Mouse (Mus musculus) myocyte (in vitro differentiated cells): Measurements from ENCODE around the gene Ldah. TPM values are rescaled to one million over a fixed set of nuclear protein-coding genes. Genes with fewer than 3 reads are reported as not detected.

Experiments used
- H3K27me3 ChIP-seq: one replicate; pipeline ENCODE4 v1.6.1; 2011; ENCODE audit not compliant: control insufficient read depth, insufficient read depth, insufficient read length
- H3K36me3 ChIP-seq: one replicate; pipeline ENCODE4 v1.6.1; 2011; ENCODE audit not compliant: control insufficient read depth, insufficient read depth
- H3K4me2 ChIP-seq: one replicate; pipeline ENCODE4 v1.6.1; 2011; ENCODE audit warnings: low read depth, control low read depth
- H3K4me3 ChIP-seq: one replicate; pipeline ENCODE4 v1.5.1; 2011; ENCODE audit warnings: mild to moderate bottlenecking, control low read depth, moderate library complexity
- H3K79me2 ChIP-seq: one replicate; pipeline ENCODE4 v1.6.1; 2011; ENCODE audit not compliant: control insufficient read depth, insufficient read depth
- H3ac ChIP-seq: one replicate; pipeline ENCODE4 v1.6.1; 2011; ENCODE audit not compliant: control insufficient read depth, insufficient read length
- CEBPB ChIP-seq: IDR thresholded peaks from 2 replicates; pipeline ENCODE4 v1.6.1; 2011; ENCODE audit warnings: mild to moderate bottlenecking, moderate library complexity; ENCODE audit not compliant: poor library complexity, insufficient read depth, severe bottlenecking
- E2F4 ChIP-seq: IDR thresholded peaks from one replicate; pipeline ENCODE4 v1.6.1; 2011; ENCODE audit warnings: mild to moderate bottlenecking, control low read depth, moderate library complexity; ENCODE audit not compliant: insufficient read depth
- MAX ChIP-seq: IDR thresholded peaks from one replicate; pipeline ENCODE4 v1.6.1; 2011; ENCODE audit warnings: low read depth, mild to moderate bottlenecking, control low read depth
- MYOD1 ChIP-seq, 3 experiments: IDR thresholded peaks; one replicate each; pipeline ENCODE4 v1.6.1; 2011; ENCODE audit warnings: control low read depth in 2 of 3, low read depth in 2 of 3, mild to moderate bottlenecking in 2 of 3, moderate library complexity in 1 of 3; ENCODE audit not compliant: insufficient read length in 2 of 3, control insufficient read depth in 1 of 3
- MYOG ChIP-seq, 3 experiments: IDR thresholded peaks; one replicate each; pipeline ENCODE4 v1.6.1; 2011; ENCODE audit warnings: control low read depth in 2 of 3, low read depth in 2 of 3, mild to moderate bottlenecking in 2 of 3; ENCODE audit not compliant: insufficient read length in 2 of 3, control insufficient read depth in 1 of 3, insufficient read depth in 1 of 3
- POLR2A ChIP-seq: IDR thresholded peaks from one replicate; pipeline ENCODE4 v1.6.1; 2011; ENCODE audit warnings: low read depth, mild to moderate bottlenecking, control low read depth, moderate library complexity; ENCODE audit not compliant: insufficient read length
- POLR2AphosphoS2 ChIP-seq: IDR thresholded peaks from one replicate; pipeline ENCODE4 v1.6.1; 2011; ENCODE audit warnings: low read depth, control low read depth; ENCODE audit not compliant: insufficient read length
- REST ChIP-seq: IDR thresholded peaks from one replicate; pipeline ENCODE4 v1.6.1; 2011; ENCODE audit warnings: mild to moderate bottlenecking, control low read depth, moderate library complexity; ENCODE audit not compliant: insufficient read depth, insufficient read length
- SRF ChIP-seq: IDR thresholded peaks from one replicate; pipeline ENCODE4 v1.6.1; 2011; ENCODE audit warnings: low read depth; ENCODE audit not compliant: control insufficient read depth, insufficient read length
- TCF12 ChIP-seq: IDR thresholded peaks from one replicate; pipeline ENCODE4 v1.6.1; 2011; ENCODE audit warnings: mild to moderate bottlenecking, control low read depth; ENCODE audit not compliant: poor library complexity, insufficient read depth, severe bottlenecking
- TCF3 ChIP-seq: IDR thresholded peaks from one replicate; pipeline ENCODE4 v1.6.1; 2011; ENCODE audit warnings: low read depth, control low read depth; ENCODE audit not compliant: insufficient read length
- USF1 ChIP-seq: IDR thresholded peaks from one replicate; pipeline ENCODE4 v1.6.1; 2011; ENCODE audit warnings: low read depth, mild to moderate bottlenecking, control low read depth, moderate library complexity
- polyA plus RNA-seq: library from polyadenylated mRNA; unstranded; fragments of >200 nt; fragmentation: generic; extraction: Trizol; gene quantifications from one replicate; pipeline ENCODE4 v1.2.1, GENCODE M21; 2012; ENCODE audit warnings: missing spikeins

Ldah gene
- polyA plus RNA-seq, 1 experiment: 35.0 TPM

DNA sequence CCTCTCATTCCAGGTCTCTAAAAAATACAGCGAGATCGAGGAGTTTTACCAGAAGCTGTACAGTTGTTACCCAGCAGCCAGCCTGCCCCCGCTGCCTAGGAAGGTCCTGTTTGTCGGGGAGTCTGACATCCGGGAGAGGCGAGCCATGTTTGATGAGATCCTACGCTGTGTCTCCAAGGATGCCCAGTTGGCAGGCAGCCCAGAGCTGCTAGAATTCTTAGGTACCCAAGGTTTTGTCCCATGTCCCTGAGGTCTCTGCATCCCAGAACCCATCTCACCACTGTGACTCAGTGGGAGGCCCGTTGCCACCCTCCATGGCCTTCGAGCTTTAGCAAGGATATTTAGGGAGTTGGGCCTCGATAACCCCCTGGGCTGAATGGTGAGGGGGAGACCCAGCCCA lies 113.6 kb downstream of the Ldah start:
- no peak overlapping the region for H3K4me2 ChIP-seq
- H3ac ChIP-seq: no peak overlapping the region
- H3K36me3 ChIP-seq: peaks cover 29% of the 10 kb centered on the region
- H3K79me2 ChIP-seq: no peaks in the 10 kb centered on the region
- H3K4me3 ChIP-seq: no peak overlapping the region
- H3K27me3 ChIP-seq: no peaks in the 10 kb centered on the region
- TF ChIP-seq SRF (no peak), MYOD1 (IDR thresholded peaks at IDR 0.05; ENCODE audit: control insufficient read depth in 1 of 3, insufficient read length in 2 of 3, low read depth in 2 of 3) (no peak), MAX (no peak), POLR2AphosphoS2 (no peak), POLR2A (no peak), USF1 (no peak)

GRCm38 (mm10) chr12:8324086-8324485 lies 116.2 kb downstream of the Ldah start:
- H3K27me3 ChIP-seq: no peaks in the 10 kb centered on the region
- peaks cover 13% of the 10 kb centered on the region for H3K36me3 ChIP-seq
- no peaks in the 10 kb centered on the region for H3K79me2 ChIP-seq
- H3K4me2 ChIP-seq: no peak overlapping the region
- no peak for TF ChIP-seq TCF3
- TF ChIP-seq TCF12: no peak
- TF ChIP-seq POLR2AphosphoS2: no peak
- TF ChIP-seq MYOD1 (IDR thresholded peaks at IDR 0.05; ENCODE audit: control insufficient read depth in 1 of 3, insufficient read length in 2 of 3, low read depth in 2 of 3): no peak
- no peak for TF ChIP-seq MAX
- TF ChIP-seq SRF: no peak
- no peak for TF ChIP-seq MYOG (IDR thresholded peaks at IDR 0.05; ENCODE audit: control insufficient read depth in 1 of 3, insufficient read depth in 1 of 3, insufficient read length in 2 of 3, low read depth in 2 of 3)
- no peak for TF ChIP-seq USF1
- TF ChIP-seq E2F4: no peak
- TF ChIP-seq POLR2A: no peak
- no peak for TF ChIP-seq REST
- no peak for TF ChIP-seq CEBPB
- no peak overlapping the region for H3K4me3 ChIP-seq
- H3ac ChIP-seq: no peak overlapping the region

DNA sequence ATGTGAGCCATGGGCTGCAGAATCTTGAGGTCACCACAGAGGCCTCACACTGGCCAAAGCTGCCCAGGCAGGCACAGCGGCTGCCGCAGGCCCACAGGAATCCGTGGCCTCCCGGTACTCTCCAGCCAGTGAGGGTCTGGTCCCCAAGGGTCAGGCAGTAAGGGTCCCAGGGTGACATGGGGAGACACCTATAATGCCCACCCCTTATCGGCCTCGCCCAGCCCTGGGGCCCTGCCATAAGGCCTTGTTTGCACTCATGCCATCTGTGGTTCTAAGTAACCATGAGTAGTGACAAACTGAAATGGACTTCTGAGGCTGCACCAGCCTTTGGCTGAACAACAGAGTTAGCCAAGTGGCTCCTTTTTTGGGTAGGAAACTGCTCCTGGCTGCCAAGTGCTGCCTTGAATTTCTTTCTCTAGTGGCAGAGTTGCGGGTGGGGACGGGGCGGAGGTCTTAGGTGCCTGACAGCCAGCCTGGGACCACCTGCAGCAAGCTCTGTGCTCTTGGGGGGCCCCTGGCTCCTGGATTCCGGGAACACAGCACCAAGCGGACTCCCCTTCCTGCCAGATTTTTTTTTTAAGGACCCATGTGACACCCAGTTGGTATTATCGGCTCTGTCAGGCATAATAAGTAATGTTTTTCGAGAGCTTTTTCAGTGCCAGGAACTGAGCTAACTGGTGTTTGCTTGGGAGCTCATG lies 117.5 kb downstream of the Ldah start:
- no peaks in the 10 kb centered on the region for H3K27me3 ChIP-seq
- H3ac ChIP-seq: no peak overlapping the region
- no peaks in the 10 kb centered on the region for H3K79me2 ChIP-seq
- TF ChIP-seq POLR2A: no peak
- no peak for TF ChIP-seq CEBPB
- no peak for TF ChIP-seq MYOD1 (IDR thresholded peaks at IDR 0.05; ENCODE audit: control insufficient read depth in 1 of 3, insufficient read length in 2 of 3, low read depth in 2 of 3)
- no peak for TF ChIP-seq E2F4
- peaks cover 13% of the 10 kb centered on the region for H3K36me3 ChIP-seq
- H3K4me3 ChIP-seq: no peak overlapping the region
- no peak overlapping the region for H3K4me2 ChIP-seq

DNA sequence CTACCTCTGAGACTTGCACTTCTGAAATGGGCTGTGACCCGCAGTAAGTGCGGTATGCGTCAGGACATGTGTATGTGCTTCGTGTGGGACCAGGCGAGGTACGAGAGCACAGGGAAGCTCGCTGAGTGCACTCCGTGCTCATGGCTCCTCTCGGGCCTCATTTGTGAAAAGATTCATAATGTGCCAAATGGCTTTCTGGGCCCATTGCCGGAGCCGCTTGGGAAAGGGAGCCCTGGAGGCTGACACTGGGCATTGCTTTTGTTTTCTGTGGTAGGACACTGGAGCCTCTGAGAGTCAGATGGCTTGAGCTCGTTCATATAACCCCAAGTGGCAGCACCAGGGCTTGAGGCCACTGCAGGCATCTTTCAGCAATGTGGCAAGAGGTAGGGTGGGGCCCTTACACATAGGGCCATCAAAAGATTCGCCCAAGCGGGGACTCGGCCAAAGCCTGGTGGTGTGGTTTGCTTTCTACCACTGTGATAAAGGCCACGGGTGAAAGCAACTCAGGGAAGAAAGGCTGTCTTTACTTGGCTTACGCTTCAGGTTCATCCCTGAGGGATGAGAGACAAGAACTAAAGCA lies 118.1 kb downstream of the Ldah start:
- Histone ChIP-seq H3K4me3 (no peak overlapping the region), H3K36me3 (peaks cover 13% of the 10 kb centered on the region), H3K4me2 (no peak overlapping the region), H3K79me2 (no peaks in the 10 kb centered on the region), H3K27me3 (no peaks in the 10 kb centered on the region), H3ac (no peak overlapping the region)
- TF ChIP-seq CEBPB: no peak
- no peak for TF ChIP-seq REST
- TF ChIP-seq USF1: no peak
- no peak for TF ChIP-seq SRF
- no peak for TF ChIP-seq MYOG (IDR thresholded peaks at IDR 0.05; ENCODE audit: control insufficient read depth in 1 of 3, insufficient read depth in 1 of 3, insufficient read length in 2 of 3, low read depth in 2 of 3)
- no peak for TF ChIP-seq E2F4
- TF ChIP-seq TCF12: no peak
- no peak for TF ChIP-seq POLR2A
- TF ChIP-seq TCF3: no peak

DNA sequence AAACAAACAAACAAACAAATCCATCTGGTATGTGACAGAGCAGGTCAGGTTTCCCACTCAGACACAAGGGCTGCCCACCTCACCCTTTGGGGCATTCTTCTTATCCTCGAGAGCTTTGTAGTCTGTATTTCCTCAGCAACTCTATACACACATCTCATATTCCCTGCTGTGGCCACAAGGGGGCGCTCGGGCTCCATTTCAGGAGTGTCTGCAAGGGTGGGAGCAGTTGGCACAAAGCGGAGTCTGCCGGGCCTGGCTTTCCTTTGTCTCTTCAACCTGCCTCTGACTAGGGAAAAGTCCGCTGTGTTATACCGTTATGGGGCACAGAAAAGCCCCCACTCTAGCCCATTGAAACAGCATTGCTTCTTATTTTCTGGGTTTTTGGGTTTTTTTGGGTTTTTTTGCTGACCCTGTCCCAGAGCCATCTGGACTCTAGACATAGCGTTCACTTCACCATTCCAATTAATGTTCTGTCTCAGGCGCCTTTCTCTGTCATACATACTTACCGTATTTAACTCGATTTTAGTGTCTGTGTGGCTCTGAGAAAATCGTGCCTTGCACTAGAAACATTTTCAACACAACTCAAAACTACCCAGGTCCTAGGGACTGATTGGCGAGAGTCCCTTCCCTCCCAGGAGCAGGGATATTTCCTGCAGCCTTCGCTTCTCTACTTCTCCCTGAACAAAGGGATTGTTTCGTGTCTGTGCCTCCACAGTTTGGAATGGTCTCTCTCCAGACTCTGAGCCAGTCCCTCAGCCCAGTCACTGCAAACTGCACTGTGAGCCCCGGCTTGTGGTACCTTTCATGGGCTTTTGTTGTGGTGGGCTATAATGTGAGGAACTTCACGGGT lies 119.1 kb downstream of the Ldah start:
- H3K79me2 ChIP-seq: no peaks in the 10 kb centered on the region
- TF ChIP-seq MYOG (IDR thresholded peaks at IDR 0.05; ENCODE audit: control insufficient read depth in 1 of 3, insufficient read depth in 1 of 3, insufficient read length in 2 of 3, low read depth in 2 of 3) (peak in 1 of 3 experiments; percentile 13), REST (no peak)
- H3K27me3 ChIP-seq: no peaks in the 10 kb centered on the region
- H3K4me2 ChIP-seq: peak overlapping the region; percentile 63
- H3K4me3 ChIP-seq: no peak overlapping the region
- H3K36me3 ChIP-seq: peaks cover 7% of the 10 kb centered on the region
- no peak overlapping the region for H3ac ChIP-seq
